Mouse (Mus musculus): ENCODE measurements around the gene Tasp1. TPM values are rescaled to one million over a fixed set of nuclear protein-coding genes. Genes with fewer than 3 reads are reported as not detected.
A peak's percentile ranks its signal among the peaks of the same experiment; 100 is the strongest.

Gene Tasp1
- polyA plus RNA-seq (2015; fragmentation: Nextera tagmentation; extraction: Ambion mirVana) = 20.8 and 21.6 TPM in 2 replicates

DNA sequence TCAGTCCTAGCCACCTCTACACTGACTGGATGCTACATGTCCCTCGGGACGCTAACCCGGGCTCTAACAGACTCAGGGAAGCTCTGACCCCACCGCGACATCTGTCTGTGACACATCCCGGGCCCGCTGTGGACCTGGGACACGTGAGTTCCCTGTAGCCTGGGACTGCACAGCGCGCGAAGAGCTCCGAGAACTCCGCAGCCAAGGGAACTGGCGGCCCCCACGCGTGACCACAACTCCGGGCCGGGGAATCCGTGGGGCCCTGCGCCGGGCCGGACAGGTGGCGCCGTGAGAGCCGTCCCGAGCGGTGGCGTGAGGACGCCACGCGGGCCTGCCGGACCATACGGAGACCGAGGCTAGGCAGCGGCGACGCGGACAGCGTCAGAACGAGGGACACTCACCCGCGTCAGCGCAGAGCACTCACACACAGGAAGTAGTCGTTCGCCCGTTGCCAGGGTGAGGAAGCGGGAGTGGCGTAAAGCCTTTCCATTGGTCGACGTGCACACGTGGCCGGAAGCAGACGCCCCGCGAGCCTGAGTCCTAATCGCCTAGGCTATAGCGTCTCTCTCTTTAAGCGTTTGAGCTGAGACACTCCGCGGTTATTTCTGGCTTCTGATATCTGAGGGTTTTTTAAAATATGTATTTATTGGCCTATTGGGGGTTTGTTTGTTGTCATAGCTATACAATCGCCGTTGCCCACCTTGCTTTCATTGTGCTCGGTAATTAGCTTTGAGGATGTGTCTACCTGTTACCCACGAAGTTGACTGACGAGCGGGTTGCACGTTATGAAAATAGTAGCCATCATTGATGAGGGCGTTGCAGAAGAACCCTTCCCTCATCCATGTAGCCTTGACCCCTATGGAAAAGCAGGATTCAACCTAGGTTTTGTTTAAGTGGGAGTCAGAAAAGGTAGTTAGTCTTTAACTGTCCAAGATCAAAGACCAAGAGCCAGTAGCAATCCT is at the start of gene Tasp1:
Gene Tasp1 (minus strand): TSS at position 453 of the 962 bp plus-strand sequence.
- peak within 1 kb of the TSS; percentile 81 for H3K4me3 ChIP-seq
- H3K9me3 ChIP-seq = no peaks in the 10 kb centered on the region
- peak within 1 kb of the TSS; percentile 81 for H3K4me2 ChIP-seq
- H3K9ac ChIP-seq = peak within 1 kb of the TSS; percentile 75
- H3K27me3 ChIP-seq (replicated peaks) = no peaks in the 10 kb centered on the region
- peaks cover 13% of the 10 kb centered on the region for H3K4me1 ChIP-seq
- peak within 1 kb of the TSS; percentile 94 for H3K27ac ChIP-seq
- H3K36me3 ChIP-seq (replicated peaks) = no peaks in the 10 kb centered on the region
- WGBS = under 1% methylated on average over 68 of the region's 68 CpGs
- peak; percentile 100 for ATAC-seq (replicated peaks)

GRCm38 (mm10) chr2:140113851-140114250 is 47.2 kb upstream of the Tasp1 start:
- WGBS = 91% methylated on average over 8 of the region's 8 CpGs
- no peak overlapping the region for H3K4me3 ChIP-seq
- H3K36me3 ChIP-seq (replicated peaks) = no peaks in the 10 kb centered on the region
- no peak overlapping the region for H3K4me2 ChIP-seq
- no peak overlapping the region for H3K27ac ChIP-seq
- H3K9me3 ChIP-seq = no peaks in the 10 kb centered on the region
- ATAC-seq (replicated peaks) = no peak
- H3K4me1 ChIP-seq = no peaks in the 10 kb centered on the region
- H3K9ac ChIP-seq = no peak overlapping the region
- no peaks in the 10 kb centered on the region for H3K27me3 ChIP-seq (replicated peaks)

DNA sequence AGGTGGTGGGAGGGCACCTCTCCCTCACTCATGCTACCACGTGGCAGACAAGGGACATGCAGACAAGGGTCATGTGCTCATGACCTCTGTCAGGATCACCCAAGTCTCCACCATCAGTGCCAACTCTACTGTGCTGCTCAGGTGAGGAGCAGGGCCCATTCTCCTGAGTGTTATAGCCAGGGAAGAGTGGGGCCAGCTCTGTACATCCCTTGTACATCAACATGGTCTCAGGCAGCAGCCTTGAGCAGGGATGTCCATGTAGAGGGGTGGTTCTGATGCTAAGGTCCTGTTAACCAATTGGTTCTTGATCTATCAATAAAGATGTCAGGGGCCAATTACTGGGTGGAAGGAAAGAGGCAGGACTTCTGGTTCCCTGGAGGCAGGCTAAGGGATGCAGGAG is 42.3 kb upstream of the Tasp1 start:
- no peaks in the 10 kb centered on the region for H3K27me3 ChIP-seq (replicated peaks)
- no peaks in the 10 kb centered on the region for H3K36me3 ChIP-seq (replicated peaks)
- WGBS = 39% methylated on average over 1 of the region's 1 CpGs
- H3K4me1 ChIP-seq = no peaks in the 10 kb centered on the region
- no peak for ATAC-seq (replicated peaks)
- no peak overlapping the region for H3K4me3 ChIP-seq
- H3K4me2 ChIP-seq = no peak overlapping the region
- H3K9ac ChIP-seq = no peak overlapping the region
- no peaks in the 10 kb centered on the region for H3K9me3 ChIP-seq
- H3K27ac ChIP-seq = no peak overlapping the region

DNA sequence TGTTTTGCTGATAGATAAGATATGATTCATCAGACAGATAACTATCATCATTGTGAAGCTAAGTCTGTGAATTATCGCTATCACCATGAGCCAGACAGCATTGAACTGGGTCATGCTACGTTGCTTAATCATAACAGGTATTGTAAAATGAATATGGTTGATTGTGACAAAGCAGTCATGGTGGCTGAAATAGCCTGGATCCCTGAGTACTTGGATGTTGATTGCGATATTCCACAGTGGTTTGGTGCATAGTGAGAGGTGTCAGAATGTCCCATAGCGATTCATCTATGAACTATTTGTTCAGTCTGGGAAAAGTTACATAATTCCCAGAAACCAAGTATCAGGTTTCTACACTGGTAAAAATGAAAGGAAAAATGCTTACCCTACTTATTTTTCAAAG is 41.0 kb upstream of the Tasp1 start:
- Histone ChIP-seq H3K27me3 (replicated peaks) (no peaks in the 10 kb centered on the region), H3K4me2 (no peak overlapping the region), H3K27ac (no peak overlapping the region), H3K4me1 (no peaks in the 10 kb centered on the region), H3K9me3 (no peaks in the 10 kb centered on the region), H3K9ac (no peak overlapping the region), H3K36me3 (replicated peaks) (no peaks in the 10 kb centered on the region), H3K4me3 (no peak overlapping the region)
- ATAC-seq (replicated peaks) = no peak
- whole genome bisulfite sequencing = 92% methylated on average over 4 of the region's 4 CpGs

DNA sequence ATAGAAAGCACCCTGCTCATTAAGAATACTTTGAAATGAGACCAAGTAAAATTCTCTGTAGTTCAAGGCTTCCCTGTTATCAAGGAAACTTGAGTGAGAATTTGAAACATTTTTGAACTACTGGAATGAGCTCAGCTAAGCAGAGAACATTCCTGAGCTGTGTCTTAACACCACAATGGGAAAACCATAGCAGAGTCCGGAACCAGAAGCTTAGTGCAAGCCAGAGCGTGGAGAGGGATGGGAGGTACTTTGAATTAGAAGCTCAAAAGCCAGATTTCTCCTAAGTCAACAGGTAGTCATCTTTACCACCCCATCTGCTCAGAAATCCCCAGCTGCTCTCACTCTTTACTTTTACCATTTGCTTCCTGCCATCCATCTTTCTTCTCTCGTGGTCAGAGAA is 38.3 kb upstream of the Tasp1 start:
- H3K9me3 ChIP-seq = no peaks in the 10 kb centered on the region
- H3K4me3 ChIP-seq = no peak overlapping the region
- ATAC-seq (replicated peaks) = no peak
- H3K27ac ChIP-seq = no peak overlapping the region
- WGBS = 81% methylated on average over 3 of the region's 3 CpGs
- H3K9ac ChIP-seq = no peak overlapping the region
- no peaks in the 10 kb centered on the region for H3K4me1 ChIP-seq
- no peaks in the 10 kb centered on the region for H3K36me3 ChIP-seq (replicated peaks)
- H3K27me3 ChIP-seq (replicated peaks) = no peaks in the 10 kb centered on the region
- no peak overlapping the region for H3K4me2 ChIP-seq

DNA sequence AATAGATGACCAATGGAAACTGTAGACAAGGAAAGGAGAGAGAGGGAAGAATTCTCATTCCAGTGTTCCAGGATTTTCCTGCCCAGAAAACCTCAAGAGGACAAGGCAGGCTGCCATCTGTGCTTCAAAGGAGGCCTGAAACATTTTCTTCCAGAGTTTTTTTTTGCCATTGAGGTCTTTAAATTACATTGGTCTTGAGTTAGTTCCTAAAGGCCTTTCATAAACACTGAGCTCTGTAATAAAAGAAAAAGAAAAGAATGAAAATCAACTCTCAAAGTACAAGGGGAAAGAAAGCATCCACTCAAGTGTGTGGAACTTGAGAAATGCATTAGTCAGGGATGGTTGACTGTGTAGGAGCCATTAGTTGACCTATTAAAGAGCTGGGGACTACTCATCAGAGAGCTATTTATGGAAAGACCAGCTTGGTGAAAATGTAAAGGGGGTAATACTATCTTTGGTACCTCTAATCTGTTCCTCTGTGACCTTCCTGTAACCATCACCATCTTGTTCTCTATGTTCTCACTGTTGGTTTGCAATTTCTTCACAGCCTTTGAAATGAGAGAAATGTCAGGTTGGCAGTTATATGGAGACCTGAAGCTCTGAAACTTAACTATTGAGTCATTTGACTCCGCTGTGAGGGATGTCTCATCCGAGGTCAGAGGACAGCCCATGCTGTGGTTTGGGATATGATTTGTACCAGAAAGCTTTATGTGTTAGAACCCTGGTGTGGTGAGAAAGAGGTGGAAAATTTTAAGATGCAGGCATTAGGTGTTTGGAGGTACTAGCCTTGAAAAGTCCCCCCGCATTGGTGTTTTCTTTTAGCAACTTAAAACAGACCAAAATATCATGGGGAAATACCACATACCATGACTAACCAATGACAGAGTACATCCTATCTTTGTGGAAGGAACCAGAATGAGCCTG is 34.2 kb upstream of the Tasp1 start:
- WGBS = 92% methylated on average over 3 of the region's 3 CpGs
- Histone ChIP-seq H3K4me3 (no peak overlapping the region), H3K9me3 (no peaks in the 10 kb centered on the region), H3K9ac (no peak overlapping the region), H3K4me1 (no peaks in the 10 kb centered on the region), H3K27me3 (replicated peaks) (no peaks in the 10 kb centered on the region), H3K4me2 (no peak overlapping the region), H3K27ac (no peak overlapping the region), H3K36me3 (replicated peaks) (no peaks in the 10 kb centered on the region)
- ATAC-seq (replicated peaks) = no peak

GRCm38 (mm10) chr2:140099971-140100370 is 33.4 kb upstream of the Tasp1 start:
- no peak overlapping the region for H3K4me2 ChIP-seq
- H3K9me3 ChIP-seq = no peaks in the 10 kb centered on the region
- no peak overlapping the region for H3K4me3 ChIP-seq
- no peak overlapping the region for H3K9ac ChIP-seq
- H3K27me3 ChIP-seq (replicated peaks) = no peaks in the 10 kb centered on the region
- ATAC-seq (replicated peaks) = no peak
- H3K4me1 ChIP-seq = no peaks in the 10 kb centered on the region
- WGBS = 93% methylated on average over 3 of the region's 3 CpGs
- no peaks in the 10 kb centered on the region for H3K36me3 ChIP-seq (replicated peaks)
- H3K27ac ChIP-seq = no peak overlapping the region

DNA sequence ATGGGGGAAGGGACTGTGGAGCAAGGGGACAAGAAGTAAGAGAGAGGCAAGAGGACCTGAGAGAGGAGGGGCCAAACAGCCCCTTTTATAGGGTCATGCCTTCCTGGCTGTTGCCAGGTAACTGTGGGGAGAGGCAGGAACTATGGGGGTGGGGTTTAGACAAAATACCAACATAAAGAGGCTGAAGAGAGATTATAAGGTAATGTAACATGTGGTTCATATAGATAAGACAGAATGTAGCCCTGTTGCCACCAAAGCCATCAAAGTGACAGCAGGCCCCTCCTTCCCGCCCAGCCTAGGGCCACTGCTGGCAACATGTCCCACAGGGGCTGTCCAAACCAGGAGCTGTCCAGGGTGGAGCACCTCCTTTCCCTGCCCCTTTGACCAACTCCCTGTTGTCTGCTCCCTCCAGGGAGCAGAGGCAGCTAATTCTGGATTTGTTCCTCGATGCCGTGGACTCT is 30.6 kb upstream of the Tasp1 start:
- Histone ChIP-seq H3K9me3 (no peaks in the 10 kb centered on the region), H3K4me2 (no peak overlapping the region), H3K4me3 (no peak overlapping the region), H3K36me3 (replicated peaks) (no peaks in the 10 kb centered on the region), H3K9ac (no peak overlapping the region), H3K4me1 (no peaks in the 10 kb centered on the region), H3K27me3 (replicated peaks) (no peaks in the 10 kb centered on the region), H3K27ac (no peak overlapping the region)
- ATAC-seq (replicated peaks) = no peak
- 56% methylated on average over 3 of the region's 3 CpGs for WGBS

GRCm38 (mm10) chr2:140096034-140096433 is 29.4 kb upstream of the Tasp1 start:
- no peak overlapping the region for H3K9ac ChIP-seq
- H3K27ac ChIP-seq = no peak overlapping the region
- no peak overlapping the region for H3K4me2 ChIP-seq
- H3K27me3 ChIP-seq (replicated peaks) = no peaks in the 10 kb centered on the region
- no peaks in the 10 kb centered on the region for H3K36me3 ChIP-seq (replicated peaks)
- H3K4me1 ChIP-seq = no peaks in the 10 kb centered on the region
- WGBS = 90% methylated on average over 5 of the region's 5 CpGs
- H3K9me3 ChIP-seq = no peaks in the 10 kb centered on the region
- no peak overlapping the region for H3K4me3 ChIP-seq
- no peak for ATAC-seq (replicated peaks)

DNA sequence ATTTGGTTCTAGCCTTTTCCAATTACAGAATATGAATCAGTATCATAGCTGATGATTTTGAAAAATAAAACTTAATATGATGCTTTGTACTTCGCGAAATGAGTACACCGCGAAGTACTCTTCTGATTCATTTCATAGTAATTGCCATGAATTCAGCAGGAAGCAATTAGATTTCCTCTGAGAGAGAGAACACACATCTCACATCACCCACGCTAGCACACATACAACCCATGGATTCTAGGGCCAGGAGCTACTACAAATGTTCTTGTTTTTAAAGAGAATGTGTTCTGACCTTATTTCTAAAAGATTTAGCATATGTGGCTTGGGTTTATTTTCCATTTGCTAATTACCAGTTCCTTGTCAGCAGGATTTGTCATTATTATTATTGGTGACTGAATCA is 26.8 kb upstream of the Tasp1 start:
- Histone ChIP-seq H3K4me3 (no peak overlapping the region), H3K9ac (no peak overlapping the region)
- WGBS = 95% methylated on average over 5 of the region's 5 CpGs

GRCm38 (mm10) chr2:140084245-140084644 is 17.6 kb upstream of the Tasp1 start:
- Histone ChIP-seq H3K9me3 (no peaks in the 10 kb centered on the region), H3K27ac (no peak overlapping the region), H3K27me3 (replicated peaks) (no peaks in the 10 kb centered on the region), H3K36me3 (replicated peaks) (no peaks in the 10 kb centered on the region), H3K4me3 (no peak overlapping the region), H3K9ac (no peak overlapping the region), H3K4me1 (no peaks in the 10 kb centered on the region), H3K4me2 (no peak overlapping the region)
- 92% methylated on average over 7 of the region's 7 CpGs for WGBS
- ATAC-seq (replicated peaks) = no peak

More for the DNA sequence above, 26.8 kb upstream of the Tasp1 start:
- ATAC-seq (replicated peaks) = no peak
- Histone ChIP-seq H3K4me1 (no peaks in the 10 kb centered on the region), H3K4me2 (no peak overlapping the region), H3K27me3 (replicated peaks) (no peaks in the 10 kb centered on the region), H3K36me3 (replicated peaks) (no peaks in the 10 kb centered on the region), H3K9me3 (no peaks in the 10 kb centered on the region), H3K27ac (no peak overlapping the region)
